Mouse (Mus musculus): ENCODE measurements around the gene Olfr1537. TPM values are rescaled to one million over a fixed set of nuclear protein-coding genes. Genes with fewer than 3 reads are reported as not detected.

Olfr1537 gene
- not detected in 2 replicates for total RNA-seq (2017)

- ATAC-seq (ENCODE audit: extremely low read depth, insufficient number of reproducible peaks, low FRiP score, poor library complexity, severe bottlenecking), result no peak
Measured at GRCm38 (mm10) chr9:39249894-39250293, at the start of gene Olfr1537. Olfr1537 (minus strand) TSS chr9:39249994.

GRCm38 (mm10) chr9:39287136-39287535, 37.3 kb upstream of the Olfr1537 start:
- no peak for ATAC-seq (ENCODE audit: extremely low read depth, insufficient number of reproducible peaks, low FRiP score, poor library complexity, severe bottlenecking)

GRCm38 (mm10) chr9:39276718-39277117, 26.9 kb upstream of the Olfr1537 start, which contains the start of gene Olfr945:
Olfr945 (minus strand) TSS chr9:39276818.
- no peak for ATAC-seq (ENCODE audit: extremely low read depth, insufficient number of reproducible peaks, low FRiP score, poor library complexity, severe bottlenecking)

GRCm38 (mm10) chr9:39201620-39202019, 48.2 kb downstream of the Olfr1537 start, which contains the start of gene Olfr944:
Olfr944 (plus strand) TSS chr9:39201920.
- no peak for ATAC-seq (ENCODE audit: extremely low read depth, insufficient number of reproducible peaks, low FRiP score, poor library complexity, severe bottlenecking)

Other genes with a start within 250 kb of the Olfr1537 start
- gene Olfr146, start 226.6 kb downstream of the Olfr1537 start, total RNA-seq (2017), result 0.35 TPM in 1 of 2 replicates, not detected in the other
- not detected in 2 replicates for gene Olfr937, start 185.0 kb downstream of the Olfr1537 start, total RNA-seq (2017)
- not detected in 2 replicates for gene Olfr938, start 171.1 kb downstream of the Olfr1537 start, total RNA-seq (2017)
- gene Olfr27, start 121.9 kb downstream of the Olfr1537 start, total RNA-seq (2017), result 0.74 TPM in 1 of 2 replicates, not detected in the other
- gene Olfr943, start 83.7 kb downstream of the Olfr1537 start, total RNA-seq (2017), result 0.12 TPM in 1 of 2 replicates, not detected in the other
- gene Olfr944, start 48.1 kb downstream of the Olfr1537 start, total RNA-seq (2017), result not detected in 2 replicates
- 0.23 TPM in 1 of 2 replicates, not detected in the other for gene Olfr945, start 26.8 kb upstream of the Olfr1537 start, total RNA-seq (2017)
- gene Olfr948, start 76.1 kb upstream of the Olfr1537 start, total RNA-seq (2017), result not detected in 2 replicates
- not detected in 2 replicates for gene Olfr951, start 137.4 kb upstream of the Olfr1537 start, total RNA-seq (2017)
- gene Olfr952, start 177.2 kb upstream of the Olfr1537 start, total RNA-seq (2017), result not detected in 2 replicates
- gene Olfr954, start 206.7 kb upstream of the Olfr1537 start, total RNA-seq (2017), result not detected in 2 replicates
- gene Olfr955, start 221.9 kb upstream of the Olfr1537 start, total RNA-seq (2017), result not detected in 2 replicates
- gene Olfr44, start 244.0 kb upstream of the Olfr1537 start, total RNA-seq (2017), result 0.12 TPM in 1 of 2 replicates, not detected in the other

All from neutrophil, adult 5-6 weeks (primary cell).